Mouse (Mus musculus) cortical plate, adult 2 months (tissue): ENCODE measurements at regions not wholly inside any gene's neighbourhood (a gene's known extent, or its start where the extent isn't known, plus 50 kb on each side); places are given as distances from the start of the nearest gene placed in this dataset.

Source experiments
- CTCF ChIP-seq: fragments of 200-500 bp; IDR thresholded peaks from 2 replicates; pipeline ENCODE4 v1.5.1; 2011; ENCODE audit warnings: mild to moderate bottlenecking, control low read depth, low read length; ENCODE audit not compliant: insufficient read depth; ENCODE audit errors: extremely low read depth
- POLR2A ChIP-seq: fragments of 200-500 bp; IDR thresholded peaks from 2 replicates; pipeline ENCODE4 v1.6.1; 2011; ENCODE audit warnings: mild to moderate bottlenecking, low read length, control low read depth; ENCODE audit not compliant: insufficient read depth; ENCODE audit errors: extremely low read depth

DNA sequence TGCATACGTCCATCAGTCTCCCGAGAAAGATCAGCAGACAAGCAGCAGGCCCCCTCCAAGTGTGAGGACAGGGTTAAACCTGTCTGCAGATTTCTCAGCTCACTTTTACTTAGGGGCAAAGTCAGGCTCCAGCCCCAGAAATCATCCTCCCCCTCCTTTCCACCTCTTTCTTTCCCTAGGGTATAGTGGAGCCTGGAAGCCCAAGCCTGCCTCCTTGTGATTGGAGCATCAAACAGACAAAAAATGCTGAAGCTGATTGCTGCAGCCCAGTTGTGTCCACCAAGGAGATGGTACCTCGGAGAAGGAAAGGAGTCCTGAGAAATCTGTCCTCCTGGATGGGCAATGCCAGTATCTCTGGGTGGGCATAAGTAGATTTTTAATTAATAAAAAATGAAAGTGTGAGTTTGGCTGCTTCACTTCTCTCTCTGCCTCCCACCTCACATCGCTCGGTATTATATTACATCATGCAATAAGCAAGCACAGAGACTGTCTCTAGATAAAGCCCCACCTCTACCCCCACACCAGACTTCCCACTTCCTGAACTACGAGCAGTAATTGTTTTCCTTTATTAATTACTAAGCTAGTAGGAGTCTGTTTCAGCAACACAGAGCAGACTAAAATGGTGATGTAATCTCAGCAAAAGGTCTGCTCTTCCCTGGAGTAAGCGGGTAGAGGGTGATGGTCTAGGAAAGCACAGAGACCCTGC lies 105.2 kb upstream of the Fhl2 start:
- TF ChIP-seq POLR2A: no peak
- TF ChIP-seq CTCF: no peak
